Mouse (Mus musculus): ENCODE results near the gene Bnc1.

Gene Bnc1

DNA sequence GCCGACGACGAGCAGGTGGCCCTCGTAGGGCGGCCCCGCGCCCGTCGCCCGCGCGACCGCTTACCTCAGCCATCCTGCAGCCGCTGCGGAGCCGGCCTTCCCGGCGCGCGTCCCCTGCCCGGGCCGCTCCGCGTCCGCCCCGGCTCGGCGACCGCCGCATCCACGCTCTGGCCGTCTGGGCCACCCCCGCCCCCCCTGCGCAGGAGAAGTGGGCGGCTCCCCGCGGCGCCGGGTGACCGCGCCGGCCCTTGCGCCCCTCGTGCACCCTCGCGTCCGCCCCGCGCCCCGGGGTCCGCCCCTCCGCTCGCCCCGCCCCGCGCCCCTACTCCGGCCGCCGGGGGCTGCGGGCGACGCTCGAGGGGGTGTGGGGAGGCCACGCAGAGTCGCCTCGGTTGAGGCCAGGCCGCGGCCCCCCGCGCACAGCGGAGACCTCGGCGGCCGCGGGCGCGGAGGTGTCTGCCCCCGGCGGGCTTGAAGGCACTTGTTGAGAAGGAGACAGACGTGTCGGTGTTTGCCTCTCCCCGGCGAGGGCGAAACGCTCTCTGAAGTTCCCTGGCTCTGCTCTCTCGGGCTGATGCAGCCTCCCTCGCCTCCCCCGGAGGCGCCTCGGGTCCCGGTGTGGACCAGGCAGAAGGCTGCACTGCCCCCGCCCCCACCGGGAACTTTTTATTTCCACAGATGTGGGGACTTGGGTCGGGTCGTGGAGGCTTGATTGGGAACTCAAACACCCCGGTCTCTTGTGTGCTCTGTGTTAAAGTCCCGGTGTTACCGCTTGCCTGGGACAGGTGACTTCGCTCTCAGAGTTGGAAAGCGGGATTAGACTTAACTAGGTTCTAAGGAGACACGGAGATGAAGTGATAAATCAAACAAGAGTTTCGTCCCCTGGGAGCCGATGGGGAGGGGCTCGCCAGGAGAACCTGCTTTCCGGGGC is at the start of gene Bnc1:
Bnc1 (minus strand) TSS at position 162 of the 931 bp plus-strand sequence.
- peak in 1 of 2 experiments; percentile 7 for DNase-seq

- DNase-seq: no peak
Observed at GRCm38 (mm10) chr7:82033347-82033746, 41.3 kb upstream of the Bnc1 start.

- DNase-seq: no peak
Observed at GRCm38 (mm10) chr7:82029666-82030065, 37.6 kb upstream of the Bnc1 start.

GRCm38 (mm10) chr7:82025802-82026201 is 33.7 kb upstream of the Bnc1 start:
- no peak for DNase-seq

GRCm38 (mm10) chr7:82023676-82024075 is 31.6 kb upstream of the Bnc1 start:
- no peak for DNase-seq

- DNase-seq: no peak
Observed at GRCm38 (mm10) chr7:82022404-82022803, 30.3 kb upstream of the Bnc1 start.

- DNase-seq: no peak
Observed at GRCm38 (mm10) chr7:82018031-82018430, 25.9 kb upstream of the Bnc1 start.

DNA sequence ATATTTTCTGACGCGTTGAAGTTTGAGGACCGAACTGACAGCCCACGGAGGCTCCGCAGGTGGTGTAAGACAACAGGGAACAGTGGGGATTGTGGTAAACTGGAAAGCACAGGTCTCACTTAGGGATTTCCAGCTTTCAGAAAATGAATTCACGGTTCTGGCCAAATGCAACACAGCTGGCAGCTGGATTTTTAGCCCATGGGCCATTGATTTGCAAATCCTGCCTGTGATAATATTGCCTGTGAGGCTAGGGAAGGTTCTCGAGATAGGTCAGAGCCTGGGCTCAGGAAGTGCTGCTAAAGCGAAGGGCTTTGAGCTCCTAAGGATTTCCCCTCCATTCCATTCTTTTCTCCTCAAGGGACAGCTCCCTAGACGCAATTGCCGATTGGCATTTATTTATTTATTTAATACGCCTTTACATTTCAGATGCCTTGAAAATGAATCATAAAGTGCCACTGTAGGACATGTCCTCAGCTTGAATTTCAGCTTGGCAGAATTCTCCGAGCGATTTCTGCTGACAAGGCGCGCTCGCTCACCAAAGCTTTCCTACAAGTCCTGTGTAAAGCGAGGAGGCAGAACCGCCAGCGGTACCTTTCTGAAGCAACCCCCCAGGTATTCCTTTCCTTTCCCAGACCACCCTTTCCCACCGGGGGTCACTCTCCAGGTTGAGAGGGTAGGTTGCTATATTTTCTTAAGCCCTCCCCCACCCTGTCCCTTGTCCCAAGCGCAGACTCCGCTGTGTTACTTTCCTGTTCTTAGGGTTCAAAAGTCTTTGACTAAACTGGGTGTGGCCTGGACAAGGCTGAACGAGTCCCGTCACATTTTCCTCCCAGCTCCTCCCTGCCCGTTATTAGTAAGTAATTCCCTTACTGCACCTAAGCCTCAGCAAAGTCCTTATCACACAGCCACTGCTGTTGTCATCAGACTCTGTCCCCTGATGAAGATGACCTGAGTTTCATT is 24.9 kb upstream of the Bnc1 start:
- DNase-seq: no peak

GRCm38 (mm10) chr7:82012472-82012871 is 20.4 kb upstream of the Bnc1 start:
- DNase-seq: no peak

DNA sequence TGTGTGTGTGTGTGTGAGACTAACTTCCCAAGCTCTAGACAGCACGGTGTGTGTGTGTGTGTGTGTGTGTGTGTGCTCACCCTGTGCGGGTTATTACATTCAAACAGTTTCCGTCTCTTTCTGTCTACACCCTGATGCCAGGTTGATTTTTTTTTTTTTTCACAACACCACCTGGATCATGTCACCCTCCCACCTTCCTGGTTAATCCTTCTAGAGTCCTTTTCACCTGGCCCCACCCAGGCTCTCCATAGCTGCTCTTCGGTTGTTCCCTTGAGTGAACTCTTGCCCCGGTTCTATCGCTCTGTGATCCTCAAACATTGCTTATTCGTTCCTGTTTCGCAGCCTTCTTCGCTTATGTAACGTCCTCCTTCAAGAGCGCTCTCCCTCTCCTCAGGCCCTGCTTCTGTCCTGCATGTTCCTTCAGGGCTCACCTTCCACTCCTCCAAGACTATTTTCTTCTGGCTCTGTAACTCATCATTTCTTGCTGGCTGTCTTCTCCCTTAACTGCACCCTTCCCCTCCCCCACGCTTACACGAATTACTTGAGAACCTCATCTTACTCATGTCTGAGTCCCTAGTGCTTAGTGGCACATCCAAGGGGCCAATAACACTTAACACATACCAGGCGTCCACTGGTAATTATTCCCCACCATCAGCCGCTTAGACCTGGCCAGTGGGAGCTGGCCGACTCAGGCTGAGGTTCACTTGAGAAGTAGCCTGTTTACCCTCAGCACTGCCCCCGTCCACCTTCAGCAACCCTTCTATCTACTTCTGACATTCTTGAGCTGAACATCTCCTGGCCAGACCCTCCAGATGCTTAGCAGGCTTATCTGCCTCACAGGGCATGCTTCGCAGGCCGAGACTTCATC is 19.7 kb upstream of the Bnc1 start:
- no peak for DNase-seq

GRCm38 (mm10) chr7:82007151-82007550 is 15.1 kb upstream of the Bnc1 start:
- DNase-seq: no peak

DNA sequence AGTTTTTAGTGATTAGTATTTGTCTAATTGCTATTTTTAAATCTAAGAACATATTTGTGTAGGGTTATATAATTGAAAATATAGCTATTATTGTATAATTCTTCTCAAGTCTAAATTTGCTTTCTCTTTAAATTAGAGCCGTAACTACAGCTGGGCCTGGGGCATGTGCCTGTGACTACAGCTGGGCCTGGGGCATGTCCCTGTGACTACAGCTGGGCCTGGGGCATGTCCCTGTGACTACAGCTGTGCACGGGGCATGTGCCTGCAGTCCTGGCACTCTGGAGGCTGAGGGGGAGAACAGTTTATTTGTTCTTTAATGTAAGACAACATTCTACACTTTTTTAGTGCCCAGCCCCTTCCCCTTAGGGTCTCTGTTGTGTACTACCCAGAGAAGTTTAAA is 12.1 kb upstream of the Bnc1 start:
- no peak for DNase-seq

GRCm38 (mm10) chr7:81999816-82000215 is 7.7 kb upstream of the Bnc1 start:
- no peak for DNase-seq

GRCm38 (mm10) chr7:81999372-81999771 is 7.3 kb upstream of the Bnc1 start:
- DNase-seq: no peak

- DNase-seq: peak in 1 of 2 experiments; percentile 5
Observed at GRCm38 (mm10) chr7:81995975-81996374, 3.9 kb upstream of the Bnc1 start.

GRCm38 (mm10) chr7:81995126-81995525 is 3.0 kb upstream of the Bnc1 start:
- DNase-seq: no peak

DNA sequence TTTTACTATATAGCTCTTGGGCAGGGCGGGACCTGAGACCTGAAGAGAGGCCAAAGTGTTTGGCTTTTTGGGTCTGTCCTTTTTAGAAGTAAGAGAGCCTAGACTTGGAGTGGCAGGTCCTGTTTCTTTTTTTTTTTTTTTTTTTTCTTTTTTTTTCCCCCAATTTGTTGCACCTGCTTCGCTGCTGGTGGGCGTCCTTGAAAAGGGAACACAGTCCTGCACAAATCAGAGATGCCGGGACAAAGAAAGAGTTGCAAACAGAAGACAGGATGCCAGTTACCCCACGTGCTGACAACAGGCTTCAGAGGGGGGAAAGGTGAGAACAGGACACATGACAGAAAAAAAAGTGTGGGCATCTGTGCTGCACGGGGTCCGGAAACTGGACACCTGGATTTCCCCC is 1.0 kb upstream of the Bnc1 start:
- DNase-seq: no peak

DNA sequence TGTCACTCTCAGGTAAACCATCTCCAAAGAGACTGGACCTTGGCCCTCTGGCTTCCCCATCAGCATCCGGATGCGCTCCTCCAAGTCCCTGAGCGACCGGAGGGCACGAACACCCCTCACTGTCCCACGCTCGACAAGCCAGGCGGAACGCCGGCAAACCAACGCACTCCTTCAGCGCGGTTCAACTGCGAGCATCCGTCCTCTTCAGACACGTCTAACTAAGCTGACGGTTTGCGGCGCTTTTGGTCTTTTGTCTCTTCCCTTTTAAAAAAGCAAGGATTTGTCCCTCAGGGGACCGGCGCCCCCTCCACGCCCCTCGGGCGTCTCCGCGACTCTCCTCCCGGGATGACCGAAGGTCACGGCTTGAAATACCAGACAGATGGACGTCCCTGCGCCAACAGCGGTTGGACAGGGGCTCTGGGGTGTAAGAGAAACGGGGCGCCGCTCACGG is 456 bp downstream of the Bnc1 start:
- no peak for DNase-seq

DNA sequence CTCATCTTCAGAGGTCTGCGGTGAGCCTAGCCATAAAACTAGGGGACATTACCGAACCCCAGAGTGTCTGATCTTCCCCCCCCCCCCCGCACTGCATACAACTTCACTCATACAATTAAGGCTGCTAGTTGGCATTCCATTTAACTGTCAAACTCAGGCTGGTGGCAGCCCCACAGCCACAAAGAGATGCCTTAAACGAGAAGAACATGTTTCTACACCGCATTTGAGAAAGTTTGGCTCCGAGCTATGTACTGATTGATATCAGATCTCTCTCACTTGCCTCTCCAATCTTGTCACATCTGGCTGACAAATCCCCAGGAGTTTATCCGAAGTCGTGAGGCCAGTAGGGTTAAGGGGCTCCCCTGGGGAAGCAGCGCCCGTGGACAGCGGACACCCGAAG is 976 bp downstream of the Bnc1 start:
- DNase-seq: no peak

DNA sequence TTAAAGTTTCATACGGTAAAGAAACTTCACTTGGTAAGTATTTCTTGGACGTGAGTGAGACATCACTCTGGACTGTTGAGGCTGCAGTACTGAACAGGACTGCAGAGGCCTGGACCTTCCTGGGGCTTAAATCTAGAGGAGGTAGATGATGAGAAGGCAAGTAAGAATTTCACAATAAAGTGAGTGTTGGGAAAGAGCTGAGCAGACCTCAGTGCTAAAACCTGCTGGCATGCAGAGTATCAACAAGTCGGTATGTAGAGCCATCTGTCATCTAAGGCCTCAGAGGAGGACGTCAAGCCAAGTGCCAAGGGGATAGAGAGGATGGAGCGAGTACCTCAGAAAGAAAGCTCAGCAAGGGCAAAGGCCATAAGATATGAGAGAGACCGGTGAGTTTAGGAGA is 8.4 kb downstream of the Bnc1 start:
- DNase-seq: no peak

- DNase-seq: no peak
Observed at GRCm38 (mm10) chr7:81978304-81978703, 13.8 kb downstream of the Bnc1 start.

- no peak for DNase-seq
Observed at GRCm38 (mm10) chr7:81974616-81975015, 17.5 kb downstream of the Bnc1 start.

Data from thymus, postnatal 36 days (tissue).